Mouse (Mus musculus): ENCODE results near the gene Arhgef40. TPM values are rescaled to one million over a fixed set of nuclear protein-coding genes. Genes with fewer than 3 reads are reported as not detected.

Gene Arhgef40
- total RNA-seq (2021), result 10 to 100 TPM; 27.2 to 27.8 TPM
- 42.6 and 49.0 TPM in 2 replicates for polyA plus RNA-seq (2012; rRNA removed)
- long read RNA-seq, full-length matches to known transcripts, result 14 of 26 reads
- long read RNA-seq, partial matches to known transcripts, result 7 of 26 reads
- long read RNA-seq, other reads (novel, unspliced or antisense), result 5 of 26 reads

DNA sequence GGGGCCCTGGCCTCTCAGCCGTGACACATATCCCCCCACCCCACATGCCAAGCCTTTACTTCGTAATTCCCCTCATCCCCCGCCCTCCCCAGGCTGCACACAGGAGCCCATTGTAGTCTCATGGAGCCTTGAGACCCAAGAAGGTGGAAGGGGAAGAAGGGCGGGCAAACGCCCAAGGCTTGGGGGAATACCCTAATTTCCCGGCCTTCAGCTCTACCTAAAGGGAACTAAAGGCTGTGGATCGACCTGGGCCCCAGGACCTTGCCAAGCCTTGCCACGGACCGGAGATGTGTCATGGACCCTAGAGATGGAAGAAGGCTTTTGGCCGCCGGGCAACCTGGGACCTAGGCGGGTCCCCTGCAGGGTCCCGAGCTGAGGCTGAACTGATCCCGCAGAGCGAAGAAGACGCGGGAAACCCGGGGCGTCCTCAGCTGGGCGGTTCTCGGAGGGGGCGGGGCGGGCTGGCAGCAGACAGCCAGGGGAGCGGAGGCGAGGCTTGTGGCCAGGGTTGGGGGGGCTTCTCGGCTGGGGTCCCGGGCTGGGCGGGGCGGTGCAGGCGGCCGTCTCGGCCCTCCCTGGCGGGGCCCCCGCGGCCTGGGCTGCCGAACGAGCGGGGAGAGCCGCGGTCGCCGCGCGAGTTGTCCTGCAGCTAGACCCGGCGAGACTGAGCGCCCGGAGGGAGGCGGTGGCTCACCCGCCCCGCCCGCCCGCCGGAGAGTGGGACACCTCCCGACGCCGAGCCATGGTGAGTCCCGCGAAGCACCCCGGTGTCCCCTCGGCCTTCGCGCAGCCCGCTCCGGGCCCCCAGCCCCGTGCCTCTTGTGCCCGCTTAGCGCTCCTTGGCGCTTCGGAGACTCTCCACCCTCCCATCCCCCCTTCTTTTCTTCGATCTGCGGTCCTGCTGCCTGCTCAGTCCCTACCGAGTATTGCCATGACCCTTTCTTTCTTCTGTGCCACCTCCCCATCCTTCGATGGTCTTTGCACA, at the start of gene Arhgef40:
Arhgef40 (plus strand) TSS at position 473 of the 985 bp plus-strand sequence.
- DNase-seq, result peak; percentile 87 to 88
- no peaks in the 10 kb centered on the region for H3K36me3 ChIP-seq (ENCODE audit: control insufficient read depth, insufficient read depth, low read length)
- no peaks in the 10 kb centered on the region for H3K4me1 ChIP-seq (ENCODE audit: control insufficient read depth, insufficient read depth, low read length)
- 2% methylated on average over 56 of the region's 74 CpGs for WGBS
- intact Hi-C loops (cut with DNase I), result loop anchor here (5.0 kb wide), 1 partner anchor 52 kb away; no protein-coding TSS in a partner anchor
- peak within 1 kb of the TSS; percentile 69 for H3K9ac ChIP-seq (ENCODE audit: low read depth, low read length)
- no peaks in the 10 kb centered on the region for H3K79me2 ChIP-seq (replicated peaks; ENCODE audit: control insufficient read depth, insufficient read depth, low read length)
- TF ChIP-seq POLR2A (IDR thresholded peaks at IDR 0.05; ENCODE audit: insufficient read depth, low read depth, low read length), result no peak
- no peak for TF ChIP-seq EP300 (IDR thresholded peaks at IDR 0.05; ENCODE audit: insufficient read depth, low read depth, low read length)
- no peak for TF ChIP-seq CTCF (IDR thresholded peaks at IDR 0.05)
- H3K4me3 ChIP-seq, result peak within 1 kb of the TSS; percentile 82
- no peaks in the 10 kb centered on the region for H3K27me3 ChIP-seq (ENCODE audit: control insufficient read depth, insufficient read depth, low read length)
- H3K27ac ChIP-seq, result peak within 1 kb of the TSS; percentile 85

- H3K4me1 ChIP-seq (ENCODE audit: control insufficient read depth, insufficient read depth, low read length), result no peaks in the 10 kb centered on the region; the same call in none of the 2 replicates
- no peak for DNase-seq
- H3K4me3 ChIP-seq, result no peak overlapping the region
- H3K27me3 ChIP-seq (ENCODE audit: control insufficient read depth, insufficient read depth, low read length), result no peaks in the 10 kb centered on the region
- no peaks in the 10 kb centered on the region for H3K36me3 ChIP-seq (ENCODE audit: control insufficient read depth, insufficient read depth, low read length)
- no peaks in the 10 kb centered on the region for H3K79me2 ChIP-seq (replicated peaks; ENCODE audit: control insufficient read depth, insufficient read depth, low read length)
- no peak overlapping the region for H3K27ac ChIP-seq
- intact Hi-C loops (cut with DNase I), result no loop called here
- TF ChIP-seq EP300 (IDR thresholded peaks at IDR 0.05; ENCODE audit: insufficient read depth, low read depth, low read length) (no peak), POLR2A (IDR thresholded peaks at IDR 0.05; ENCODE audit: insufficient read depth, low read depth, low read length) (no peak), CTCF (IDR thresholded peaks at IDR 0.05) (no peak)
- WGBS, result 87% methylated on average over 9 of the region's 9 CpGs
- no peak overlapping the region for H3K9ac ChIP-seq (ENCODE audit: low read depth, low read length)
These were observed 45.5 kb upstream of the Arhgef40 start for GRCm38 (mm10) chr14:51939005-51939404.

DNA sequence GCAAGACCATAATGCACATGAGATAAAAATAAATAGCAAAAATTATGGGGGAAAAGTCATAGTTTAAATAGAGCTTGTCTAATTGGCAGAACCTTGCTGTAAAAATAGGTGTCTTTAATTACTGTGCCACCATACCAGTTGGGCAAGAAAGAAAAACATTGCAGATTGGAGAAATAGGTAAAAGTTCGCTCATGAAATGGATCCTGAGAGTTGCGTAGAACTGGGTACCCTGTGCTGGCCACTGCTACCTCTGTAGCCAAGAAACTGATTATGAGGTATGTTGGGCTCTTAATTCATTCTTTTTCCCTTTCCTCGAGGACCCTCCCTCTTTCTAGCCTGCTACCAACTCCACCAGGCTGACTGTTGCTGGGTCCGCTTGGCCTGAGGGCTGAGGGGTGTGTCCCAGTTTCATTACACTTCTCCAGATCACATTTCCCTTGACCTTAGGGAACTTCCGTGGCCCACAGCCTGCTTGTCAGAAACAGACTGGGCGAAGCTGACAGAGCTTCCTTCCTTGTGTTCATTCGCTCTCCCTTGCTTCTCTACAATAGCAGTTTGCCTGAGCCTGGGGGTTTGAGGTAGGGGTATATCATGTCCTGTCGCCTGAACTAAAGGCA, 43.5 kb upstream of the Arhgef40 start:
- H3K4me1 ChIP-seq (ENCODE audit: control insufficient read depth, insufficient read depth, low read length), result no peaks in the 10 kb centered on the region; the same call in none of the 2 replicates
- no peak for TF ChIP-seq CTCF (IDR thresholded peaks at IDR 0.05)

GRCm38 (mm10) chr14:51941577-51941976, 42.9 kb upstream of the Arhgef40 start:
- no peaks in the 10 kb centered on the region for H3K36me3 ChIP-seq (ENCODE audit: control insufficient read depth, insufficient read depth, low read length)
- no peaks in the 10 kb centered on the region for H3K79me2 ChIP-seq (replicated peaks; ENCODE audit: control insufficient read depth, insufficient read depth, low read length)
- intact Hi-C loops (cut with DNase I), result loop anchor here (5.0 kb wide), 1 partner anchor 39 kb away; no protein-coding TSS in a partner anchor
- WGBS, result 67% methylated on average over 9 of the region's 9 CpGs
- H3K27me3 ChIP-seq (ENCODE audit: control insufficient read depth, insufficient read depth, low read length), result no peaks in the 10 kb centered on the region
- no peak overlapping the region for H3K27ac ChIP-seq
- TF ChIP-seq EP300 (IDR thresholded peaks at IDR 0.05; ENCODE audit: insufficient read depth, low read depth, low read length) (no peak), POLR2A (IDR thresholded peaks at IDR 0.05; ENCODE audit: insufficient read depth, low read depth, low read length) (no peak), CTCF (IDR thresholded peaks at IDR 0.05) (no peak)
- H3K9ac ChIP-seq (ENCODE audit: low read depth, low read length), result no peak overlapping the region
- DNase-seq, result no peak
- H3K4me1 ChIP-seq (ENCODE audit: control insufficient read depth, insufficient read depth, low read length), result no peaks in the 10 kb centered on the region; the same call in none of the 2 replicates
- no peak overlapping the region for H3K4me3 ChIP-seq

More for the DNA sequence above, 43.5 kb upstream of the Arhgef40 start:
- Histone ChIP-seq H3K4me3 (no peak overlapping the region), H3K27ac (no peak overlapping the region), H3K36me3 (ENCODE audit: control insufficient read depth, insufficient read depth, low read length) (no peaks in the 10 kb centered on the region), H3K79me2 (replicated peaks; ENCODE audit: control insufficient read depth, insufficient read depth, low read length) (no peaks in the 10 kb centered on the region), H3K9ac (ENCODE audit: low read depth, low read length) (no peak overlapping the region), H3K27me3 (ENCODE audit: control insufficient read depth, insufficient read depth, low read length) (no peaks in the 10 kb centered on the region)
- peak in 1 of 2 experiments; percentile 46 for DNase-seq
- WGBS, result 45% methylated on average over 8 of the region's 8 CpGs
- intact Hi-C loops (cut with DNase I), result loop anchor here (5.0 kb wide), 1 partner anchor 39 kb away; no protein-coding TSS in a partner anchor

GRCm38 (mm10) chr14:51942236-51942635, 42.3 kb upstream of the Arhgef40 start:
- Histone ChIP-seq H3K27me3 (ENCODE audit: control insufficient read depth, insufficient read depth, low read length) (no peaks in the 10 kb centered on the region), H3K9ac (ENCODE audit: low read depth, low read length) (no peak overlapping the region), H3K36me3 (ENCODE audit: control insufficient read depth, insufficient read depth, low read length) (no peaks in the 10 kb centered on the region), H3K4me3 (no peak overlapping the region), H3K79me2 (replicated peaks; ENCODE audit: control insufficient read depth, insufficient read depth, low read length) (no peaks in the 10 kb centered on the region), H3K27ac (no peak overlapping the region), H3K4me1 (ENCODE audit: control insufficient read depth, insufficient read depth, low read length) (no peaks in the 10 kb centered on the region; the same call in none of the 2 replicates)
- intact Hi-C loops (cut with DNase I), result loop anchor here (5.0 kb wide), 1 partner anchor 40 kb away; no protein-coding TSS in a partner anchor
- no peak for TF ChIP-seq CTCF (IDR thresholded peaks at IDR 0.05)
- no peak for TF ChIP-seq EP300 (IDR thresholded peaks at IDR 0.05; ENCODE audit: insufficient read depth, low read depth, low read length)
- TF ChIP-seq POLR2A (IDR thresholded peaks at IDR 0.05; ENCODE audit: insufficient read depth, low read depth, low read length), result no peak
- DNase-seq, result no peak
- WGBS, result 39% methylated on average over 7 of the region's 7 CpGs

Data from heart, adult 2 months (tissue).